Mouse (Mus musculus) liver, adult 2 months (tissue): ENCODE measurements around the gene Hprt. TPM values are rescaled to one million over a fixed set of nuclear protein-coding genes. Genes with fewer than 3 reads are reported as not detected.

Experiments used
- DNase-seq: peaks from one replicate; pipeline ENCODE4 v3.0.0-alpha.2; 2011; ENCODE audit warnings: low read depth, low spot score; ENCODE audit errors: extremely low read depth
- H3K27ac ChIP-seq: fragments of 200-500 bp; replicated peaks from 2 replicates; pipeline ENCODE4 v1.5.1; 2012; ENCODE audit warnings: low read depth, mild to moderate bottlenecking, control low read depth, inconsistent platforms, low read length; ENCODE audit not compliant: insufficient read depth
- H3K27me3 ChIP-seq: fragments of 200-500 bp; 2 replicates; pipeline ENCODE4 v1.6.1; 2012; ENCODE audit warnings: mild to moderate bottlenecking, moderate library complexity, low read length, inconsistent platforms; ENCODE audit not compliant: control insufficient read depth, insufficient read depth
- H3K36me3 ChIP-seq: fragments of 200-500 bp; 2 replicates; pipeline ENCODE4 v1.6.1; 2012; ENCODE audit warnings: low read length, inconsistent platforms; ENCODE audit not compliant: control insufficient read depth, insufficient read depth
- H3K4me1 ChIP-seq: fragments of 200-500 bp; 2 replicates; pipeline ENCODE4 v1.6.1; 2011; ENCODE audit warnings: low read length; ENCODE audit not compliant: control insufficient read depth, insufficient read depth
- H3K4me3 ChIP-seq: fragments of 200-500 bp; 2 replicates; pipeline ENCODE4 v1.5.1; 2011; ENCODE audit warnings: low read depth, mild to moderate bottlenecking, control low read depth, low read length, moderate library complexity; ENCODE audit not compliant: insufficient read depth
- H3K79me2 ChIP-seq: fragments of 200-500 bp; 2 replicates; pipeline ENCODE4 v1.6.1; 2012; ENCODE audit warnings: inconsistent platforms, mild to moderate bottlenecking, low read length, moderate library complexity; ENCODE audit not compliant: control insufficient read depth, insufficient read depth
- H3K9ac ChIP-seq: fragments of 200-500 bp; 2 replicates; pipeline ENCODE4 v1.6.1; 2012; ENCODE audit warnings: low read depth, mild to moderate bottlenecking, control low read depth, inconsistent platforms, low read length
- CTCF ChIP-seq: fragments of 200-500 bp; IDR thresholded peaks from 2 replicates; pipeline ENCODE4 v1.5.1; 2011; ENCODE audit warnings: low read depth, low read length, control low read depth
- POLR2A ChIP-seq: fragments of 200-500 bp; IDR thresholded peaks from 2 replicates; pipeline ENCODE4 v1.6.1; 2011; ENCODE audit warnings: low read length, control low read depth; ENCODE audit not compliant: insufficient read depth; ENCODE audit errors: extremely low read depth
- WGBS: fragments of 180-500 bp; shearing (Covaris S2); methylation state at CpG from one replicate; pipeline ENCODE4 v1.1.7; 2018; 5-methylcytosine and 5-hydroxymethylcytosine counted together
- polyA plus RNA-seq: library from polyadenylated mRNA; depleted of rRNA; stranded (reverse); fragments of >200 nt; gene quantifications from 2 replicates; pipeline ENCODE4 v1.2.3, GENCODE M21; 2012
- total RNA-seq: library from RNA; depleted of rRNA; stranded (reverse); fragments of >200 nt; gene quantifications from 2 replicates; pipeline ENCODE4 v1.2.3, GENCODE M21; 2014

Gene Hprt
- total and polyA plus RNA-seq, 2 experiments, result 11.9 to 56.2 TPM

GRCm38 (mm10) chrX:53038194-53038593 is 50.3 kb downstream of the Hprt start:
- 87% methylated on average over 4 of the region's 4 CpGs for WGBS
- H3K9ac ChIP-seq, result no peak overlapping the region
- TF ChIP-seq CTCF (no peak), POLR2A (no peak)
- no peak for DNase-seq
- H3K36me3 ChIP-seq, result no peaks in the 10 kb centered on the region
- H3K27ac ChIP-seq, result no peak overlapping the region
- no peaks in the 10 kb centered on the region for H3K27me3 ChIP-seq
- no peaks in the 10 kb centered on the region for H3K4me1 ChIP-seq
- H3K79me2 ChIP-seq, result no peaks in the 10 kb centered on the region
- no peak overlapping the region for H3K4me3 ChIP-seq

DNA sequence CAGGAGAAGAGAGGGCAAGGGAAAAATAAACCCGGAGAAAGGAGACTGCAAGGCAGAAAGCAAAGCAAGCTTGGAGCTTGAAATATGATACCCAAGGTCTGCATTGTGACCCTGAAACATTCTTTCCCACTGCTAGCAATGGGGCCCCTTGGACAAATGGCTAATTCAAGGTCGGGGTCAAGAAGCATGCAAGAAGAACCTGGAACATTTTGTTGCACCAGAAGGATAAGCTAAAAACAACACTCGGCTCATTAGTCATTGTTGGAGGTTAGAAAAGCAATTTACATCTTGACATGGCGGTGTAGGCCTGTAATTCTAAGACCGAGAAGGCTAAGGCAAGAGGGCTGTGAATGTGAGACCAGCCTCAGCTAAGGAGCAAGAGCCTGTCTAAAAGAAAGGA is 51.7 kb downstream of the Hprt start:
- DNase-seq, result no peak
- TF ChIP-seq CTCF (no peak), POLR2A (no peak)
- H3K36me3 ChIP-seq, result no peaks in the 10 kb centered on the region
- H3K4me1 ChIP-seq, result no peaks in the 10 kb centered on the region
- H3K27ac ChIP-seq, result no peak overlapping the region
- no peaks in the 10 kb centered on the region for H3K27me3 ChIP-seq
- no peaks in the 10 kb centered on the region for H3K79me2 ChIP-seq
- 66% methylated on average over 5 of the region's 5 CpGs for WGBS
- H3K9ac ChIP-seq, result no peak overlapping the region
- H3K4me3 ChIP-seq, result no peak overlapping the region

DNA sequence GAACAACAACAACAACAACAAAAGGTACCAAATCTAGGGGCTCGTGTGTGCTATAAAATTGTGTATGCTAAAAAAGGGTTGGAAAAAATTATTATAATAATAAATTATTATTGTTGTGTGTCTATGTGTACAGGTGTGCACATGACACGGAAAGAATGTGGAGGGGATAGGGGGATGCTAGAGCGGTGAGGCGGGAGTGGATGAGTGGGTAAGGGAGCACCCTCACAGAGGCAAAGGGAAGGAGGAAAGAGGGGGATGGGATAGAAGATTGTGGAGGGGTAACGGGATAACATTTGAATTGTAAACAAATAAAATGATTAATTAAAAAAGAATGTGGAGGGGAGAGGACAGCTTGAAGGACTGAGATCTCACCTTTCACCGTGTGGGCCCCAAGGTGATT is 52.2 kb downstream of the Hprt start:
- no peak for DNase-seq
- 90% methylated on average over 6 of the region's 6 CpGs for WGBS
- H3K27me3 ChIP-seq, result no peaks in the 10 kb centered on the region
- no peaks in the 10 kb centered on the region for H3K79me2 ChIP-seq
- H3K36me3 ChIP-seq, result no peaks in the 10 kb centered on the region
- H3K27ac ChIP-seq, result no peak overlapping the region
- no peak for TF ChIP-seq POLR2A
- no peak for TF ChIP-seq CTCF
- H3K4me1 ChIP-seq, result no peaks in the 10 kb centered on the region
- H3K9ac ChIP-seq, result no peak overlapping the region
- no peak overlapping the region for H3K4me3 ChIP-seq

GRCm38 (mm10) chrX:53041006-53041405 is 53.1 kb downstream of the Hprt start:
- Histone ChIP-seq H3K79me2 (no peaks in the 10 kb centered on the region), H3K27me3 (no peaks in the 10 kb centered on the region), H3K4me3 (no peak overlapping the region), H3K9ac (no peak overlapping the region), H3K36me3 (no peaks in the 10 kb centered on the region), H3K27ac (no peak overlapping the region), H3K4me1 (no peaks in the 10 kb centered on the region)
- 83% methylated on average over 6 of the region's 6 CpGs for WGBS
- TF ChIP-seq POLR2A, result no peak
- no peak for TF ChIP-seq CTCF
- DNase-seq, result no peak

DNA sequence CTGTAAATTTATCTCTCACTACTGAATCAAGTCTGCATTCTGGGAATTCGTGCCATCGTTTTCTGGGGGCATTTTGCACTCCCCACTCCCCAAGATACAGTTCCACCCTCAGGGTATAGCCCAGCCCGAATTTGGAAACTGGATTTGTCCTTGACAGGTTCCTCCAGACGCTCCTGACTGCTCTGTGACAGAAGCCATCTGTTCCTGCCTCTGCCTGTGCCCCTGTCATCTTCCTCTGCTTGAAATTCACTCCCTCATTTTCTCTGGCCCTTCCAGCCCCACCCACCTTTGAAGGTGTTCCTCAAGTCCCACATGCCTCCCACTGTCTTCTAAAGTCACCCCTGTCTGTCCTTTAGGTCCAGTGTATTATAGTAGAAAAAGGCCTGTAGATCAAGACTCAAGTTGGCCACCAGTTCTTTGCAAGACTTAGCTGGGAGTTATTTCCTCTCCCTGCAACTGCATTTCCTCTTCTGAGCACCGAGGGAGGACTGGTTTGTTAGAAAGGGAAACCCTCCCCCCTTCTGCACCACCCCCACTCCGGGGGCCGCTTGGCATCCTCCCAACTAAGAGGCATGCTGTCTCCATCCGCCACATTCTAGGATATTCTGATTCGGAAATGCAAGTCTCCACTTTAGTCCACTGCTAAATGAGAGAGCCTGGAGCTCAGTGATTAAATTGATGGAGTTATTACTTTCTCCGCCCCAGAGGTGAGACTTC is 57.4 kb downstream of the Hprt start:
- 0 out of 2 replicates have a peak overlapping the region, but pooled peaks have one; percentile 23 for H3K27ac ChIP-seq
- no peak overlapping the region for H3K4me3 ChIP-seq
- H3K79me2 ChIP-seq, result no peaks in the 10 kb centered on the region
- no peak overlapping the region for H3K9ac ChIP-seq
- no peak for TF ChIP-seq POLR2A
- no peak for TF ChIP-seq CTCF
- H3K4me1 ChIP-seq, result no peaks in the 10 kb centered on the region
- no peaks in the 10 kb centered on the region for H3K27me3 ChIP-seq
- no peaks in the 10 kb centered on the region for H3K36me3 ChIP-seq
- WGBS, result 56% methylated on average over 10 of the region's 10 CpGs
- DNase-seq, result no peak

DNA sequence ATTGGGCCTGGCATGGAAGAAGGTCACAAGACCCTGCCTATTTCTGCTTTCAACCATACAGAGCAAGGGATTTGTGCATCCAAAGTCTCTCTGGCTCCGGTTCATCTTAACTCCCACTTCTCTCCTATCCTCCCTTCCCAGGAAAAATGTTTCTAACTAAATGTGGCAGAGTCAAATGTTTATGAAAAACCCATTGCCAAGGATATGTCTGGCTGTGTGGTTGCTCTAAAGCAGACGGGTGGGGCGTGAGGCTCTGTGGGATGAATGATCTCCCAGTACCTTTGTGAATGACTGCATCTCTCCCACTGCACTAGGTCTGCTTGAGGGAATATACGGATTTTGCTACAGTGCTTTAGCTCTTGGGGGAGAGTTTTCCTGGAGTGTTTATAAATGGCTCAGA is 58.1 kb downstream of the Hprt start:
- no peak overlapping the region for H3K4me3 ChIP-seq
- DNase-seq, result no peak
- TF ChIP-seq POLR2A (no peak), CTCF (no peak)
- no peak overlapping the region for H3K9ac ChIP-seq
- WGBS, result 79% methylated on average over 4 of the region's 4 CpGs
- no peak overlapping the region for H3K27ac ChIP-seq
- no peaks in the 10 kb centered on the region for H3K36me3 ChIP-seq
- H3K27me3 ChIP-seq, result no peaks in the 10 kb centered on the region
- no peaks in the 10 kb centered on the region for H3K4me1 ChIP-seq
- H3K79me2 ChIP-seq, result no peaks in the 10 kb centered on the region
